Mouse (Mus musculus) right cerebral cortex, postnatal 25 days (tissue): ENCODE data around the gene Gm43064.

Source experiments
- DNase-seq: peaks from one replicate; pipeline ENCODE4 v3.0.0; 2022

Gene Gm43064

DNA sequence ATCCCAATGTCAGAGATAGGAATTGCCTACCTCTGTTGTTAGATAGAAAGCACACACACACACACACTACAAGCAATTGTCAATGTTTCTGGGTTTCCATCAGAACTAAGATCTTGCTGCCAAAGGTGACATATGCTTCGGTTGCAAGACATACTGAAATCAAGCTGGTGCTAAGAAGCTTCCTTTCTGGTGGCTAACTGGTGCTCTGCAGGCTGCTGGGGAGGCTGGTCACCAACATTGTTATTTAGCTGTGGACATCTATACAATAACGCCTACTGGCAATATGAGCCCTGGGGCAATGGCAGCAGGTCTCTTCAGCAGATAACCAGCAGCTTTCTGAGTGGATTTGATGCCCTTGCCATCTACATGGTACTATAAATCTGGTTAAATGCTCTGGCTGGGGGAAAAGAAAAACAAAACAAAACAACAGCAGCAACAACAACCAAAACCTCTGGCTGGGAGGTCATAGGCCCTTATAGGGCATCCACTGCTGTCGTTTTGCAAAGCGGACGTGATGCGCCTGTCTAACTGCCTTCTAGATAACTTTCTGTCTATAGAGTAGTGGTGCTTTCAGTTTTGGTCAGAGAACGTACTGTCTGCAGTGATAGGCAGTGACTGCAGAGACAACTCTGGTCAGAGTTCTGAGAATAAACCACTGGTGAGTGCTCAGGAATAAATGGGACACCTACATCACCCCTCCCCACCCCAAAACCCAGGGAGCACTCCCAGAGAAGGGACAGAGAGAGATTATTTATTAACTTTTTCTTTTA, 47.8 kb downstream of the Gm43064 start:
- no peak for DNase-seq

DNA sequence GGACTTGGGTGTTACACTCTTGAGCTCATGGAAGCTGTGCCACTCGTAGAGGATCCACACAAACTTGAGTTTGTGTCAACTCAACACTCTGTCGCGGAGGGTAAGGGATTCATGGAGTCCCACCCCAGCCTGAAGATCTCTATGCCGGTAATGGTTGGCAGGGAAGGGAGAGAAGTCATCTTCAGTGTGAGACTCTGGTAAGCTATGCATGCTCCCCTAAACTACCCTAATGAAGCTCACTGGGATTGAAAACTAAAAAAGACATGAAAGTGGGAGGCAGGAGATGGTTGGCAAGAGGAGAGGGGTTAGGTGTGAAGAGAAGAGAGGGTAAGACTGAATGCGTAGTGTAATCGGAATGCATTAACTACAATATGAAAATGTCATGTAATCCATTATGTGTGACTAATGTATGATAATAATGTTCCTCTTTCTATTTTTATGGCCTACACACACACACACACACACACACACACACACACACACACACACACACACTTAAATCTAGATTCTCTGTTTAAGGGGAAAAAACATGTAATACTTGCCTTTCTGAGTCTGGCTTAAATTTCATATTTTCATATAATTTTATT, 48.7 kb downstream of the Gm43064 start:
- DNase-seq: no peak

- no peak for DNase-seq
These were observed 49.8 kb downstream of the Gm43064 start, which contains the start of gene Ptpn22 for GRCm38 (mm10) chr3:103858881-103859801. Gene Ptpn22 (plus strand): TSS chr3:103859795.

DNA sequence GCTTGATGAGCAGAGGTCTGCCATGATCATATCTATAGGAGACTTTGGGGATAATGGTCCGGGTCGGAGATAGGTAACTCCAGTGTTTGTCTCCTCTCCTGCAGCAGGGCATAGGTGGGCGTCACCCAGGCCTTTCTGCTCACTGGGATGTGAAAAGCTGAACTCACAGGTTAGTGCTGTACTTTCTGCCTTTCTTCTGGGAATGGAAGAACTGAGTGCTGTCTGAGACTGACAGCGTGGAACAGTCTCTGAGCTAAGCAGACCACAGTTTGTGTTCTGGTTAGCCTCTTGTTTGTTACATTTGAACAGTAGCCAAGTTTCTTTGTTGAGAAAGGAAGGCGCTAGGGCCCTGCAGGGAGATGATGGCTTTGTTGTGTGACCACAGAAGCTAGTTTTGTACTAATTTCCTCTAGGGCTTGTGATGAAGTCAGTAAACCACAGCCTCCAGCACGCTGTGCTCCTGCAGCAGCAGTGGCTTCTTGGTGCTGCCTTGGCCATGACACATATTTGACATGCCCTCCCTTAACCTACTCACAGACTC, 50.5 kb downstream of the Gm43064 start:
- DNase-seq: no peak

- DNase-seq: no peak
These were observed 53.4 kb downstream of the Gm43064 start for GRCm38 (mm10) chr3:103862721-103863220.

DNA sequence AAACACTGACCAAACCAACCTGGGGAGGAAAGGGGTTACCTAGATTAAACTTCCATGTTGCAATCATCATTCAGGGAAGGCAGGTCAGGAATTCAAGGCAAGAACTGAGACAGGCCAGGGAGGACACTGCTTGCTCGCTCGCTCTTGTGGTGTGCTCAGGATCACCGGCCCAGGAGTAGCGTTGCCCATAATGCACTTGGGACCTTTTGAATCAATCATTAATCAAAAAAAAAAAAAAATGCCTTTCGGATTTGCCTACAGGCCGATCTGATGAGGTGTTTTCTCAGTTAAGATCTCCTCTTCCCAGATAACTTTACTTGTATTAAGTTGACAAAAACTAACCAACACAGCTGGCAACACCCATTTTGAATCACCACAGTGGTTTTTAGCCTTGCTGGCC, 54.8 kb downstream of the Gm43064 start:
- DNase-seq: no peak

DNA sequence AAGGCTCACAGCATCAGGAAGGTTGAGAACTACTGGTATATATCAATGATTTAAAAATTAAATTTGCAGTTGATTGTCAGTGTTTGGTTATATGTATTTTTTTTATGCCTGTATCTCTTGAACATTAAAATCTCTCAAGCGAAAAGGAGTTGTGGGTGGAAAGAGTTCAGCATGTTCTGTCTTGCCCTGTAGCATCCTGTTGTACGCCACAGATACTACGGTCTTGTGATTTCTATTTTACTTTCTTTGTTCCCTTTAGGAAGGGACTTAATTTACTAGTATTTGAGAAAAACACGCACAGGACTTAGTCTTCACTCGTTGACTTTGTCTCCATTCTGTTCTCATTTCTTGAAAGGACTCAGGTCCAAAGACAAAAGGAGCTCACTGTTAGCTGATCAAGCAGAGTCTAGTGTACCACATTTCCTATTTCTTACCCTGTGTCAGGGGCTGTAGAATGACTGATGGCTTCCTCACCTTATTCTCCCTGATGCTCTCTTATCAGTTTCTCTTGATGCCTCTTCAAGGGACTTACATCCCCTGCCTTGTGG, 58.1 kb downstream of the Gm43064 start:
- no peak for DNase-seq

DNA sequence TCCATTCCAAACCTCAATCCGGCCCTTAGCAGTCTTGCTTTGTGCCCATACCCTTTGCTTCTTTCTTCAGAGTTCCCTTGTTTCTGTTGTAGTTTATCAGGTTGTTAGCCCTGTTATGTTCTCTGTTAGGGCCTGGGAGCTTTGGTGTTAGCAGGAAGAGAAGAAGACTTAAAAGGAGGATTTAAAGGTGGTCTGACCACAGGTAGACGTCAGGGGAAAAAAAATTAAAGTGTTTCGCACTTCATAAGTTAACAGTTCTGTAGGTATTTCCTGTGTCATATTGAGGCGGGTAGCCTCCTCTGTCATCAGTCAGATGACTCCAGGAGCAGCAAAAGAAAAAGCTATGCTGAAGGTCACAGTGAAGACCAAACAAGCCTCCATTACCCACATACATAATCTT, 58.6 kb downstream of the Gm43064 start:
- no peak for DNase-seq

- no peak for DNase-seq
These were observed 63.3 kb downstream of the Gm43064 start for GRCm38 (mm10) chr3:103872663-103873098.

DNA sequence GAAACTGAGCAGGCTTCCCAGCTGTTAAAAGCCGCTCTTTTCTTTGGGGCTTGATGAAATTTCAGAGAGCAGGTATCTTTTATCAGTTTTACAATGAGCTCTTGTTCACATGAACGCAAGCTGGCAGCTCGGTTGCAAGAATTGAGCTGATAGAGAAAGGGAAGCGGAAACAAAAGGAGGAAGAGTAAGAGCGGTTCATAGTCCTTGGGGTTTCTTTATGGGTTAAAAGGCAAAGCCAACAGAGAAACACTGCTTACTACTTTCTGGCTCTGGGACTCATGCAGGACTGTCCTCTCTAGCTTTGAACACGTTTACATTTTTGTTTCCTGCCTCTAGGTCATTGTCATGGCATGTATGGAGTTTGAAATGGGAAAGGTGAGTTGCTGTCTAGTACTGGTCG, 65.0 kb downstream of the Gm43064 start:
- no peak for DNase-seq

GRCm38 (mm10) chr3:103885946-103886345, 76.6 kb downstream of the Gm43064 start:
- no peak for DNase-seq

- no peak for DNase-seq
These were observed 78.2 kb downstream of the Gm43064 start for GRCm38 (mm10) chr3:103887581-103887980.
